Mouse (Mus musculus) adrenal gland, postnatal 36 days (tissue): ENCODE measurements at regions not wholly inside any gene's neighbourhood (a gene's known extent, or its start where the extent isn't known, plus 50 kb on each side); places are given as distances from the start of the nearest gene placed in this dataset.

Experiments used
- DNase-seq, 2 experiments: peaks; one replicate each; pipeline ENCODE4 v3.0.0; 2021; ENCODE audit warnings: mixed read lengths in 1 of 2

GRCm38 (mm10) chr11:92743191-92743590, 354.6 kb upstream of the Car10 start:
- no peak for DNase-seq

GRCm38 (mm10) chr11:92758383-92758964, 339.4 kb upstream of the Car10 start:
- no peak for DNase-seq

- DNase-seq = no peak
Observed at GRCm38 (mm10) chr11:92769936-92770335, 327.9 kb upstream of the Car10 start.

GRCm38 (mm10) chr11:92772916-92773569, 324.8 kb upstream of the Car10 start:
- no peak for DNase-seq

GRCm38 (mm10) chr11:92773570-92773929, 324.3 kb upstream of the Car10 start:
- DNase-seq = no peak

GRCm38 (mm10) chr11:92774780-92775179, 323.0 kb upstream of the Car10 start:
- DNase-seq = peak; percentile 30 to 47

- DNase-seq = no peak
Observed at GRCm38 (mm10) chr11:92799267-92799666, 298.6 kb upstream of the Car10 start.
